Mouse (Mus musculus) liver, embryonic 13.5 days (tissue): Measurements from ENCODE around the gene Gde1. TPM values are rescaled to one million over a fixed set of nuclear protein-coding genes. Genes with fewer than 3 reads are reported as not detected.
A peak's percentile ranks its signal among the peaks of the same experiment; 100 is the strongest.

Experiments used
- ATAC-seq: fragments of 200-750 bp; cut with Nextera tagmentation; 2 replicates; pipeline ENCODE4 v1.8.0; 2017; ENCODE audit warnings: low read depth, mild to moderate bottlenecking, moderate number of reproducible peaks, moderate library complexity
- DNase-seq: peaks from one replicate; pipeline ENCODE4 v3.0.0; 2022
- H3K27ac ChIP-seq: fragments of 300-500 bp; sonication (generic); 2 replicates; pipeline ENCODE4 v1.5.1; 2015; ENCODE audit warnings: moderate library complexity, mild to moderate bottlenecking, inconsistent platforms
- H3K27me3 ChIP-seq: fragments of 300-500 bp; sonication (generic); 2 replicates; pipeline ENCODE4 v1.6.1; 2015; ENCODE audit warnings: mild to moderate bottlenecking, inconsistent platforms
- H3K36me3 ChIP-seq: fragments of 300-500 bp; sonication (generic); 2 replicates; pipeline ENCODE4 v1.6.1; 2015; ENCODE audit warnings: mild to moderate bottlenecking, inconsistent platforms
- H3K4me1 ChIP-seq: fragments of 300-500 bp; sonication (generic); replicated peaks from 2 replicates; pipeline ENCODE4 v1.6.1; 2015; ENCODE audit warnings: inconsistent platforms
- H3K4me2 ChIP-seq: fragments of 300-500 bp; sonication (generic); 2 replicates; pipeline ENCODE4 v1.6.1; 2015; ENCODE audit warnings: inconsistent platforms, mild to moderate bottlenecking, moderate library complexity
- H3K4me3 ChIP-seq: fragments of 300-500 bp; sonication (generic); replicated peaks from 2 replicates; pipeline ENCODE4 v1.5.1; 2015; ENCODE audit warnings: mild to moderate bottlenecking, inconsistent platforms
- H3K9ac ChIP-seq: fragments of 300-500 bp; sonication (generic); 2 replicates; pipeline ENCODE4 v1.6.1; 2015; ENCODE audit warnings: mild to moderate bottlenecking, inconsistent platforms
- H3K9me3 ChIP-seq: fragments of 300-500 bp; sonication (generic); replicated peaks from 2 replicates; pipeline ENCODE4 v1.6.1; 2016; ENCODE audit warnings: inconsistent platforms
- WGBS: fragments of 180-500 bp; shearing (Covaris S2); methylation state at CpG from one replicate; pipeline ENCODE4 v1.1.7; 2015; ENCODE audit not compliant: insufficient replicate concordance; 5-methylcytosine and 5-hydroxymethylcytosine counted together
- polyA plus RNA-seq: library from polyadenylated mRNA; unstranded; fragments of >200 nt; fragmentation: Nextera tagmentation; extraction: Ambion mirVana; gene quantifications from 2 replicates; pipeline ENCODE4 v1.2.1, GENCODE M21; 2015

The Gde1 gene
- polyA plus RNA-seq, 1 experiment from 2014 or later, result 47.0 TPM

- WGBS, result 47% methylated on average over 6 of the region's 6 CpGs
- Histone ChIP-seq H3K36me3 (peaks cover 7% of the 10 kb centered on the region), H3K27ac (peak overlapping the region; percentile 32; the same call in 1 of the 2 replicates), H3K9ac (peak overlapping the region; percentile 90; the same call in 1 of the 2 replicates), H3K4me1 (peaks cover 38% of the 10 kb centered on the region), H3K9me3 (no peaks in the 10 kb centered on the region), H3K27me3 (no peaks in the 10 kb centered on the region), H3K4me3 (peak overlapping the region; percentile 83), H3K4me2 (peak overlapping the region; percentile 89)
- DNase-seq (no peak), ATAC-seq (no peak)
Observed at GRCm38 (mm10) chr7:118706051-118706450, 473 bp upstream of the Gde1 start.

- H3K36me3 ChIP-seq, result peaks cover 11% of the 10 kb centered on the region
- DNase-seq, result no peak
- H3K4me1 ChIP-seq, result peaks cover 46% of the 10 kb centered on the region
- 67% methylated on average over 9 of the region's 9 CpGs for WGBS
- peak overlapping the region; percentile 90 for H3K9ac ChIP-seq
- peak; percentile 14 for ATAC-seq
- H3K27me3 ChIP-seq, result no peaks in the 10 kb centered on the region
- H3K4me3 ChIP-seq, result peak overlapping the region; percentile 83
- H3K4me2 ChIP-seq, result peak overlapping the region; percentile 89
- peak overlapping the region; percentile 91 for H3K27ac ChIP-seq
- no peaks in the 10 kb centered on the region for H3K9me3 ChIP-seq
Observed at GRCm38 (mm10) chr7:118704001-118704850, 1.4 kb downstream of the Gde1 start.

GRCm38 (mm10) chr7:118703144-118703561 is 2.4 kb downstream of the Gde1 start:
- WGBS, result 84% methylated on average over 15 of the region's 15 CpGs
- H3K4me3 ChIP-seq, result no peak overlapping the region
- DNase-seq (no peak), ATAC-seq (no peak)
- H3K27me3 ChIP-seq, result no peaks in the 10 kb centered on the region
- H3K4me2 ChIP-seq, result peak overlapping the region; percentile 89
- H3K4me1 ChIP-seq, result peaks cover 46% of the 10 kb centered on the region
- H3K27ac ChIP-seq, result no peak overlapping the region; the same call in 1 of the 2 replicates
- no peaks in the 10 kb centered on the region for H3K9me3 ChIP-seq
- H3K9ac ChIP-seq, result peak overlapping the region; percentile 19; the same call in 1 of the 2 replicates
- H3K36me3 ChIP-seq, result peaks cover 18% of the 10 kb centered on the region

GRCm38 (mm10) chr7:118698882-118699281 is 6.7 kb downstream of the Gde1 start:
- Histone ChIP-seq H3K4me2 (no peak overlapping the region), H3K4me3 (no peak overlapping the region), H3K27ac (no peak overlapping the region), H3K9ac (no peak overlapping the region), H3K9me3 (no peaks in the 10 kb centered on the region), H3K36me3 (peaks cover 59% of the 10 kb centered on the region), H3K27me3 (no peaks in the 10 kb centered on the region), H3K4me1 (peaks cover 17% of the 10 kb centered on the region)
- ATAC-seq (peak; percentile 38), DNase-seq (no peak)
- WGBS, result 77% methylated on average over 9 of the region's 9 CpGs

GRCm38 (mm10) chr7:118697168-118697567 is 8.4 kb downstream of the Gde1 start:
- no peak overlapping the region for H3K4me2 ChIP-seq
- H3K27me3 ChIP-seq, result no peaks in the 10 kb centered on the region
- no peak for ATAC-seq
- H3K4me3 ChIP-seq, result no peak overlapping the region
- H3K9me3 ChIP-seq, result no peaks in the 10 kb centered on the region
- peaks cover 8% of the 10 kb centered on the region; the same call in 1 of the 2 replicates for H3K4me1 ChIP-seq
- H3K36me3 ChIP-seq, result peaks cover 75% of the 10 kb centered on the region
- no peak overlapping the region for H3K9ac ChIP-seq
- DNase-seq, result no peak
- WGBS, result 71% methylated on average over 4 of the region's 4 CpGs
- no peak overlapping the region for H3K27ac ChIP-seq

GRCm38 (mm10) chr7:118696146-118696545 is 9.4 kb downstream of the Gde1 start:
- Histone ChIP-seq H3K27ac (no peak overlapping the region), H3K27me3 (no peaks in the 10 kb centered on the region), H3K4me2 (no peak overlapping the region), H3K4me1 (peaks cover 8% of the 10 kb centered on the region; the same call in 1 of the 2 replicates), H3K9me3 (no peaks in the 10 kb centered on the region), H3K9ac (no peak overlapping the region), H3K4me3 (no peak overlapping the region), H3K36me3 (peaks cover 79% of the 10 kb centered on the region)
- 92% methylated on average over 6 of the region's 6 CpGs for WGBS
- no peak for DNase-seq
- ATAC-seq, result no peak

- 92% methylated on average over 2 of the region's 2 CpGs for WGBS
- H3K4me1 ChIP-seq, result no peaks in the 10 kb centered on the region
- peaks cover 90% of the 10 kb centered on the region for H3K36me3 ChIP-seq
- no peaks in the 10 kb centered on the region for H3K9me3 ChIP-seq
- H3K27ac ChIP-seq, result no peak overlapping the region
- no peak overlapping the region for H3K4me2 ChIP-seq
- no peaks in the 10 kb centered on the region for H3K27me3 ChIP-seq
- no peak overlapping the region for H3K4me3 ChIP-seq
- no peak for ATAC-seq
- no peak overlapping the region for H3K9ac ChIP-seq
- no peak for DNase-seq
Observed at GRCm38 (mm10) chr7:118691287-118691686, 14.3 kb downstream of the Gde1 start.

GRCm38 (mm10) chr7:118689088-118689487 is 16.5 kb downstream of the Gde1 start:
- no peak overlapping the region for H3K4me2 ChIP-seq
- H3K9me3 ChIP-seq, result no peaks in the 10 kb centered on the region
- ATAC-seq (no peak), DNase-seq (no peak)
- no peaks in the 10 kb centered on the region for H3K27me3 ChIP-seq
- no peak overlapping the region for H3K4me3 ChIP-seq
- WGBS, result 82% methylated on average over 7 of the region's 7 CpGs
- H3K9ac ChIP-seq, result no peak overlapping the region
- H3K4me1 ChIP-seq, result no peaks in the 10 kb centered on the region
- H3K36me3 ChIP-seq, result peaks cover 70% of the 10 kb centered on the region
- no peak overlapping the region for H3K27ac ChIP-seq

GRCm38 (mm10) chr7:118688199-118688598 is 17.4 kb downstream of the Gde1 start:
- WGBS, result 27% methylated on average over 5 of the region's 5 CpGs
- Histone ChIP-seq H3K4me3 (no peak overlapping the region), H3K27me3 (no peaks in the 10 kb centered on the region), H3K4me1 (no peaks in the 10 kb centered on the region), H3K9ac (no peak overlapping the region), H3K36me3 (peaks cover 62% of the 10 kb centered on the region), H3K27ac (no peak overlapping the region), H3K4me2 (no peak overlapping the region), H3K9me3 (no peaks in the 10 kb centered on the region)
- peak; percentile 27 for DNase-seq
- ATAC-seq, result 0 out of 2 replicates have a peak, but pooled peaks have one; percentile 14

GRCm38 (mm10) chr7:118676826-118677225 is 28.8 kb downstream of the Gde1 start:
- no peak for ATAC-seq
- Histone ChIP-seq H3K27ac (no peak overlapping the region), H3K4me3 (no peak overlapping the region), H3K36me3 (no peaks in the 10 kb centered on the region), H3K27me3 (no peaks in the 10 kb centered on the region), H3K4me2 (no peak overlapping the region), H3K9ac (no peak overlapping the region), H3K9me3 (no peaks in the 10 kb centered on the region), H3K4me1 (no peaks in the 10 kb centered on the region)
- no peak for DNase-seq
- WGBS, result 53% methylated on average over 4 of the region's 4 CpGs

GRCm38 (mm10) chr7:118670142-118670541 is 35.4 kb downstream of the Gde1 start:
- Histone ChIP-seq H3K27ac (no peak overlapping the region), H3K4me2 (no peak overlapping the region), H3K4me3 (no peak overlapping the region), H3K9ac (no peak overlapping the region), H3K9me3 (no peaks in the 10 kb centered on the region), H3K27me3 (no peaks in the 10 kb centered on the region), H3K36me3 (no peaks in the 10 kb centered on the region), H3K4me1 (no peaks in the 10 kb centered on the region)
- DNase-seq, result no peak
- WGBS, result 46% methylated on average over 4 of the region's 4 CpGs
- peak; percentile 81 for ATAC-seq
